Mouse (Mus musculus): ENCODE results near the gene Fbxw8.

GRCm38 (mm10) chr5:118079839-118080250 lies 75.4 kb downstream of the Fbxw8 start:
- TF ChIP-seq CTCF (IDR thresholded peaks at IDR 0.05; ENCODE audit: extremely low read depth, insufficient read length, insufficient replicate concordance, low read depth, low read length) = no peak
- TF ChIP-seq POLR2A (IDR thresholded peaks at IDR 0.05; ENCODE audit: low read depth, low read length) = no peak
